ENCODE assay signal across 25 mouse cellular contexts in the genomic region with DNA sequence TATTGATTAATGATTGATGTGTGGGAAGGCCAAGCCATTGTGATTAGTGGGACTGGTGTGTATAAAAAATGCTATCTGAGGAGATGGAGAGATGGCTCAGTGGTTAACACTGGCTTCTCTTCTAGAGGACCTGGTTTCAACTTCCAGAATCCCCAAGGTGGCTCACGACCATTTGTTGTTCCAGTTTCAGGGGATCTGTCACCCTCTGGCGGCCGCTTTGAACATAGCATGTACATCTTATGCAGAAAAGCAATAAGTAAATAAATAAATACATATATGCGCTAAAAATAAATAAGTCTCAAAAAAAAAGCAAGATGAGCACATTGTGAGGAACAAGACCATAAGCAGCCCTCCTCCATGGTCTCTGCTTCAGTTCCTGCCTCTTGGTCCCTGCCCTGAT. TPM values are rescaled to one million over a fixed set of nuclear protein-coding genes. Genes with fewer than 3 reads are reported as not detected.
DNase-seq lines count a peak whose midpoint lies in the region; ATAC-seq and TF ChIP-seq lines count a peak whose summit lies in the region.
"Not testable (repeated sequence)": the region's sequence is repeated elsewhere in the genome, so short reads cannot be mapped to it uniquely, and the experiment has no call there.
"Had no signal": no experiment of that assay in that cellular context is flagged by ENCODE, and none has a peak within 500 bp of the region (broad histone marks: within the 10 kb centered on the region; RNA-seq: fewer than 3 reads in every experiment).

No protein-coding gene starts in this region.

- not testable (repeated sequence) for H3K27me3 ChIP-seq in Patski; limb, embryonic 11.5 days (ENCODE audit: control insufficient read depth, insufficient read depth, low read length)

- H3K27ac ChIP-seq in ES-E14 (ENCODE audit: insufficient read depth, low read depth, low read length, poor library complexity, severe bottlenecking); limb, embryonic 11.5 days (replicated peaks; ENCODE audit: low read depth, low read length): not testable (repeated sequence)

- POLR2A ChIA-PET in Patski (lab: Charles Lee): not testable (repeated sequence)

- not testable (repeated sequence) for H3K4me3 ChIP-seq in ES-E14 (ENCODE audit: insufficient read depth in 1 of 2, low read depth in 1 of 2, low read length in 2 of 2, poor library complexity in 1 of 2, severe bottlenecking in 1 of 2); limb, embryonic 11.5 days (ENCODE audit: low read depth, low read length)

- H3K4me2 ChIP-seq in limb, embryonic 11.5 days (ENCODE audit: low read depth, severe bottlenecking): not testable (repeated sequence)

- in situ Hi-C loops in ES-E14 (cut with MboI; ENCODE audit: low sequenced_read_pairs in 2 of 2, unreplicated experiment in 2 of 2) (loop anchor here (25.0 kb wide), 1 partner anchor 741 kb away; no protein-coding TSS in a partner anchor), Patski (cut with MboI; ENCODE audit: low pct_unique_long_range_greater_than_20kb) (loop anchor here (25.0 kb wide), 1 partner anchor 741 kb away; no protein-coding TSS in a partner anchor)

- not testable (repeated sequence) for ATAC-seq in Patski; limb, embryonic 11.5 days (ENCODE audit: insufficient number of reproducible peaks, low FRiP score, low TSS enrichment, low read depth)

- not testable (repeated sequence) for H3K9me3 ChIP-seq in ES-E14 (ENCODE audit: control insufficient read depth, insufficient read depth, low read depth, low read length); limb, embryonic 11.5 days (ENCODE audit: control insufficient read depth, low read length)

- TF ChIP-seq CTCF in Patski (IDR thresholded peaks at IDR 0.05): peak; percentile 9

- CTCF ChIA-PET in Patski (lab: Charles Lee): not testable (repeated sequence)

- 30% methylated on average over 4 of the region's 4 CpGs for WGBS in limb, embryonic 11.5 days

- H3K4me1 ChIP-seq in ES-E14 (ENCODE audit: control insufficient read depth in 2 of 2, insufficient read depth in 2 of 2, low read length in 2 of 2, poor library complexity in 1 of 2); limb, embryonic 11.5 days (ENCODE audit: control insufficient read depth, insufficient read depth, low read length): not testable (repeated sequence)

- DNase-seq in A20 (ENCODE audit: low read depth, low spot score): peak; percentile 18
- DNase-seq in ES-E14 (ENCODE audit: low read depth, low spot score): peak; percentile 50
- not testable (repeated sequence) for DNase-seq in Patski (ENCODE audit: low read depth, low spot score)
- DNase-seq in adipocyte (ENCODE audit: low spot score): peak; percentile 41
- peak; percentile 2 for DNase-seq in c-Kit-positive CD71-negative TER-119-negative erythroid progenitor cells, embryonic 14.5 days (ENCODE audit: low read depth)
- DNase-seq in kidney, adult 9 months: peak; percentile 6
- peak; percentile 19 for DNase-seq in limb, embryonic 11.5 days (ENCODE audit: low spot score)
- peak; percentile 12 for DNase-seq in thymus, postnatal 4 days

- not testable (repeated sequence) for H3K36me3 ChIP-seq in ES-E14 (ENCODE audit: control insufficient read depth, insufficient read depth, low read length, poor library complexity, severe bottlenecking); limb, embryonic 11.5 days (ENCODE audit: control insufficient read depth, insufficient read depth, low read length)

- not testable (repeated sequence) for H3K9ac ChIP-seq in ES-E14 (ENCODE audit: insufficient read depth, low read depth, low read length, poor library complexity, severe bottlenecking); limb, embryonic 11.5 days (ENCODE audit: low read length)

RNA-seq across cellular contexts. Expression of gene Gm21863, which starts 26.3 kb away (rescaled TPM):
- 3.0 TPM in 1 of 2 replicates, not detected in the other for total RNA-seq in ES-E14 (2012; rRNA removed)
- polyA plus RNA-seq in Patski (2021): not detected
- not detected in 2 replicates for polyA plus RNA-seq in limb, embryonic 11.5 days (2014; fragmentation: Nextera tagmentation; extraction: Ambion mirVana)
- total RNA-seq: adrenal gland, postnatal 25 days; gastrocnemius, adult 8-10 months; gastrocnemius, postnatal 36 days; heart, postnatal 10 days; heart, postnatal 4 days had no signal
- polyA plus RNA-seq: C2C12; cortical plate, adult 2 months; embryonic facial prominence, embryonic 12.5 days; forebrain, embryonic 11.5 days; forebrain, embryonic 15.5 days; heart, embryonic 10.5 days; heart, embryonic 14.5 days; hindbrain, embryonic 12.5 days; hindbrain, embryonic 16.5 days; inflammation-experienced regulatory T-cells, adult 6 months; intestine, postnatal 0 days; kidney, embryonic 14.5 days had no signal
